Mouse (Mus musculus): ENCODE data around the gene Rbm12. TPM values are rescaled to one million over a fixed set of nuclear protein-coding genes. Genes with fewer than 3 reads are reported as not detected.
"Not testable (repeated sequence)": the region's sequence is repeated elsewhere in the genome, so short reads cannot be mapped to it uniquely, and the experiment has no call there.

Rbm12 gene
- polyA plus RNA-seq, 1 experiment from 2014 or later, result 23.9 TPM

DNA sequence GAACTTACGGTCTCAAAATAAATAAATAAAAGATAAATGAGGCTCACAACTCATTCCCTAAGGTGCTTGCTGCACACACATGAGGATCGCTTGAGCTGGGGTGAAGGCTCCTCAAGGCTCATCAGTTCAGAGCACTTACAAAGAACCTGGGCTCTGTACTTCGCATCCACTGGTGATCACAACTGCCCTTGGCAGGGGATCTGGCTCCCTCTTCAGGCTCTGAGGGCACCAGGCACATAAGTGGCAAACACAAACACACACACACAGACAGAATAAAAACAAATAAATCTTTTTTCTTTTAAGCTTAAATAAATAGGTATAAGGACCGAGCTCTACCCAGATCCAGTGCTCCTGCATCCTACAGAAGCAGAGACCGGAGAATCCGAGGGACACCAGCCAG is 23.9 kb upstream of the Rbm12 start:
- no peak overlapping the region for H3K4me3 ChIP-seq (replicated peaks; ENCODE audit: low read length)
- 82% methylated on average over 6 of the region's 6 CpGs for WGBS
- no peaks in the 10 kb centered on the region for H3K9me3 ChIP-seq (replicated peaks; ENCODE audit: control insufficient read depth, low read length)
- H3K4me1 ChIP-seq (ENCODE audit: control insufficient read depth, insufficient read depth, low read length), result no peaks in the 10 kb centered on the region
- H3K36me3 ChIP-seq (ENCODE audit: control insufficient read depth, insufficient read depth, low read length), result 0 out of 2 replicates have a peak, but pooled peaks cover 3% of the 10 kb centered on the region
- H3K9ac ChIP-seq (ENCODE audit: low read length), result no peak overlapping the region
- no peak overlapping the region for H3K27ac ChIP-seq (ENCODE audit: low read length)
- no peaks in the 10 kb centered on the region for H3K27me3 ChIP-seq (ENCODE audit: control insufficient read depth, insufficient read depth, low read length)
- H3K4me2 ChIP-seq (ENCODE audit: low read depth, low read length), result no peak overlapping the region
- ATAC-seq (ENCODE audit: insufficient read depth, low FRiP score), result no peak

- H3K4me1 ChIP-seq (ENCODE audit: control insufficient read depth, insufficient read depth, low read length), result no peaks in the 10 kb centered on the region
- ATAC-seq (ENCODE audit: insufficient read depth, low FRiP score), result no peak
- H3K4me2 ChIP-seq (ENCODE audit: low read depth, low read length), result no peak overlapping the region
- no peak overlapping the region for H3K27ac ChIP-seq (ENCODE audit: low read length)
- no peak overlapping the region for H3K9ac ChIP-seq (ENCODE audit: low read length)
- H3K4me3 ChIP-seq (replicated peaks; ENCODE audit: low read length), result no peak overlapping the region
- H3K9me3 ChIP-seq (replicated peaks; ENCODE audit: control insufficient read depth, low read length), result no peaks in the 10 kb centered on the region
- no peaks in the 10 kb centered on the region for H3K27me3 ChIP-seq (ENCODE audit: control insufficient read depth, insufficient read depth, low read length)
- 91% methylated on average over 5 of the region's 5 CpGs for WGBS
- 0 out of 2 replicates have a peak, but pooled peaks cover 3% of the 10 kb centered on the region for H3K36me3 ChIP-seq (ENCODE audit: control insufficient read depth, insufficient read depth, low read length)
Observed at GRCm38 (mm10) chr2:156134161-156134560, 22.4 kb upstream of the Rbm12 start.

- no peak within 1 kb of the TSS for H3K9ac ChIP-seq (ENCODE audit: low read length)
- H3K27ac ChIP-seq (ENCODE audit: low read length), result no peak within 1 kb of the TSS
- H3K9me3 ChIP-seq (replicated peaks; ENCODE audit: control insufficient read depth, low read length), result no peaks in the 10 kb centered on the region
- H3K4me3 ChIP-seq (replicated peaks; ENCODE audit: low read length), result no peak within 1 kb of the TSS
- H3K4me2 ChIP-seq (ENCODE audit: low read depth, low read length), result no peak within 1 kb of the TSS
- WGBS, result 93% methylated on average over 5 of the region's 5 CpGs
- peaks cover 12% of the 10 kb centered on the region; the same call in 1 of the 2 replicates for H3K36me3 ChIP-seq (ENCODE audit: control insufficient read depth, insufficient read depth, low read length)
- ATAC-seq (ENCODE audit: insufficient read depth, low FRiP score), result no peak
- H3K27me3 ChIP-seq (ENCODE audit: control insufficient read depth, insufficient read depth, low read length), result no peaks in the 10 kb centered on the region
- no peaks in the 10 kb centered on the region for H3K4me1 ChIP-seq (ENCODE audit: control insufficient read depth, insufficient read depth, low read length)
Observed at GRCm38 (mm10) chr2:156126992-156127391, 15.2 kb upstream of the Rbm12 start, which contains the start of gene Gm28036. Gene Gm28036 (minus strand): TSS chr2:156127092.

GRCm38 (mm10) chr2:156123731-156124130 is 12.0 kb upstream of the Rbm12 start:
- Histone ChIP-seq H3K9me3 (replicated peaks; ENCODE audit: control insufficient read depth, low read length) (no peaks in the 10 kb centered on the region), H3K4me3 (replicated peaks; ENCODE audit: low read length) (no peak overlapping the region), H3K9ac (ENCODE audit: low read length) (no peak overlapping the region), H3K27ac (ENCODE audit: low read length) (no peak overlapping the region), H3K4me2 (ENCODE audit: low read depth, low read length) (no peak overlapping the region), H3K27me3 (ENCODE audit: control insufficient read depth, insufficient read depth, low read length) (no peaks in the 10 kb centered on the region), H3K4me1 (ENCODE audit: control insufficient read depth, insufficient read depth, low read length) (no peaks in the 10 kb centered on the region), H3K36me3 (ENCODE audit: control insufficient read depth, insufficient read depth, low read length) (peaks cover 10% of the 10 kb centered on the region; the same call in 1 of the 2 replicates)
- no peak for ATAC-seq (ENCODE audit: insufficient read depth, low FRiP score)
- WGBS, result 87% methylated on average over 5 of the region's 5 CpGs

DNA sequence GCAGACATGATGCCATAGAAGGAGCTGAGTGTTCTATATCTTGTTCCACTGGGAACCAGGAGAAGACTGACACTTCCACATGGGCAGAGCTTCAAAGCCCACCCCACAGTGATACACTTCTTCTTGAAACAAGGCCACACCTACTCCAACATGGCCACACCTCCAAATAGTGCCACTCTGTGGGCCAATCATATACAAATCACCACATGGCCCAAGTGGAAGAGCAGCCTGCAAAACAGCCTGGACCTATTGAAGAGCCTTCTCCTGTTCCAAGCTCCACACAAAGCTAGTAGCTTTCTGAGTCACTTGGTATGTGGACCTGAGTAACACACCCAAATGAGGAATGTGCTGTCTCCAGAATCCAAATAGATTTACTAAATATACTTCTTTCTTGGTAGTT is 7.8 kb upstream of the Rbm12 start:
- Histone ChIP-seq H3K27me3 (ENCODE audit: control insufficient read depth, insufficient read depth, low read length) (no peaks in the 10 kb centered on the region), H3K4me1 (ENCODE audit: control insufficient read depth, insufficient read depth, low read length) (no peaks in the 10 kb centered on the region), H3K27ac (ENCODE audit: low read length) (no peak overlapping the region), H3K9ac (ENCODE audit: low read length) (no peak overlapping the region), H3K36me3 (ENCODE audit: control insufficient read depth, insufficient read depth, low read length) (peaks cover 4% of the 10 kb centered on the region; the same call in 1 of the 2 replicates), H3K9me3 (replicated peaks; ENCODE audit: control insufficient read depth, low read length) (no peaks in the 10 kb centered on the region), H3K4me3 (replicated peaks; ENCODE audit: low read length) (no peak overlapping the region), H3K4me2 (ENCODE audit: low read depth, low read length) (no peak overlapping the region)
- ATAC-seq (ENCODE audit: insufficient read depth, low FRiP score), result no peak

DNA sequence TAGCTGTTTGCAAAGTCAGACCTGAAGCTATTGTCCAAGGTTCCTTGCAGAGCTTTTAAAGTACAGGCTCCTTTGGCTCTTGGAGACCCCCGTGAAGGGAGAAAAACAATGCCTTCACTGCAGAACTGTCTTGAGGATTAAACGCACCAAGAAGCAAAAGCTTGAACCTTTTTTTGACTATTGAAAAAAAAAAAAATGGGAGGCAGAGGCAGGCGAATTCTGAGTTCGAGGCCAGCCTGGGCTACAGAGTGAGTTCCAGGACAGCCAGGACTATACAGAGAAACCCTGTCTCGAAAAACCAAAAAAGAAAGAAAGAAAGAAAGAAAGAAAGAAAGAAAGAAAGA is 274 bp upstream of the Rbm12 start:
- H3K4me2 ChIP-seq (ENCODE audit: low read depth, low read length), result peak overlapping the region; percentile 52
- H3K27ac ChIP-seq (ENCODE audit: low read length), result peak overlapping the region; percentile 89
- ATAC-seq (ENCODE audit: insufficient read depth, low FRiP score), result not testable (repeated sequence)

DNA sequence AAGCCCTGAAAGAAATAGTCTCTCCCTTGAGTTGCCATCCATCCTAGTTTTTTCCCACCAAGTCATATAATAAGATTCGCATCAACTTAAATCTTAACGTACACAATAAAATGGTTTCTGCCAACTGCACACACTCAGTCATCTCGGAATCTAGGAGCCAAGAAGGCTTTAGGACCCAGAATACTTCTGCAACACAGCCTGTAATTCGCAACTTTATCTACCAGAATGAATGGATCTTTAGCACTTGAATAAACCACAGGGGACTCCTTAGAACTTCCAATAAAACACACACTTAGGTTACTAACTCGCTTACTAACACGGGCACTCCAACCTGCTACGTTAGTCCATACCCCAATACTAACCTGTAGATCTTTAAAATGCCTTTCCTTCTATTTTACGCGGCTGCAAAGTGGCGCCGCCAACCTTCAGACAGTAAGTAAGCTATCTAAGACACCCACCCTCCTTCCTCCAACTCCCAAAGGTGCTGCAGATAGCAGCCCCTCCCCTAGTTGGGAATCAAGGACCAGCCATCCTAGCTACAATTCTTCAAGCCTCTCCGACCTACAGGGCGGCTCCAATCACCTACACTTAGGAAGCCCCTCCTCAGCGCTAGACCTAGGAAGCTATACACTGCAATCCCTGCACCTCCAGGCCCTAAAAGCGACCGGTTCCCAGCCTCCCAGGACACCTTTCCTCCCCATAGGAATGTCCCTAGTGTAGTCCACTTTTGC is 986 bp downstream of the Rbm12 start:
- H3K4me1 ChIP-seq (ENCODE audit: control insufficient read depth, insufficient read depth, low read length), result peaks cover 5% of the 10 kb centered on the region
- peak overlapping the region; percentile 66 for H3K4me2 ChIP-seq (ENCODE audit: low read depth, low read length)
- H3K27me3 ChIP-seq (ENCODE audit: control insufficient read depth, insufficient read depth, low read length), result no peaks in the 10 kb centered on the region
- WGBS, result under 1% methylated on average over 16 of the region's 16 CpGs
- peak; percentile 62; the same call in 1 of the 2 replicates for ATAC-seq (ENCODE audit: insufficient read depth, low FRiP score)
- H3K9me3 ChIP-seq (replicated peaks; ENCODE audit: control insufficient read depth, low read length), result no peaks in the 10 kb centered on the region
- peak overlapping the region; percentile 89 for H3K27ac ChIP-seq (ENCODE audit: low read length)
- peak overlapping the region; percentile 74 for H3K4me3 ChIP-seq (replicated peaks; ENCODE audit: low read length)
- H3K9ac ChIP-seq (ENCODE audit: low read length), result peak overlapping the region; percentile 98
- H3K36me3 ChIP-seq (ENCODE audit: control insufficient read depth, insufficient read depth, low read length), result no peaks in the 10 kb centered on the region

More for the DNA sequence above, 274 bp upstream of the Rbm12 start:
- Histone ChIP-seq H3K9ac (ENCODE audit: low read length) (peak overlapping the region; percentile 98), H3K4me3 (replicated peaks; ENCODE audit: low read length) (peak overlapping the region; percentile 74)
- H3K9me3 ChIP-seq (replicated peaks; ENCODE audit: control insufficient read depth, low read length); H3K36me3 ChIP-seq (ENCODE audit: control insufficient read depth, insufficient read depth, low read length); H3K4me1 ChIP-seq (ENCODE audit: control insufficient read depth, insufficient read depth, low read length); H3K27me3 ChIP-seq (ENCODE audit: control insufficient read depth, insufficient read depth, low read length): not testable (repeated sequence)
- 20% methylated on average over 5 of the region's 5 CpGs for WGBS

GRCm38 (mm10) chr2:156091926-156092325 is 19.9 kb downstream of the Rbm12 start:
- 71% methylated on average over 5 of the region's 5 CpGs for WGBS

GRCm38 (mm10) chr2:156089799-156090198 is 22.0 kb downstream of the Rbm12 start:
- Histone ChIP-seq H3K36me3 (ENCODE audit: control insufficient read depth, insufficient read depth, low read length) (no peaks in the 10 kb centered on the region), H3K4me1 (ENCODE audit: control insufficient read depth, insufficient read depth, low read length) (no peaks in the 10 kb centered on the region), H3K9ac (ENCODE audit: low read length) (no peak overlapping the region), H3K4me3 (replicated peaks; ENCODE audit: low read length) (no peak overlapping the region), H3K9me3 (replicated peaks; ENCODE audit: control insufficient read depth, low read length) (no peaks in the 10 kb centered on the region), H3K4me2 (ENCODE audit: low read depth, low read length) (no peak overlapping the region), H3K27me3 (ENCODE audit: control insufficient read depth, insufficient read depth, low read length) (no peaks in the 10 kb centered on the region), H3K27ac (ENCODE audit: low read length) (no peak overlapping the region)
- WGBS, result 76% methylated on average over 1 of the region's 1 CpGs
- ATAC-seq (ENCODE audit: insufficient read depth, low FRiP score), result no peak

More at GRCm38 (mm10) chr2:156091926-156092325, 19.9 kb downstream of the Rbm12 start:
- H3K4me2 ChIP-seq (ENCODE audit: low read depth, low read length), result no peak overlapping the region
- no peaks in the 10 kb centered on the region for H3K27me3 ChIP-seq (ENCODE audit: control insufficient read depth, insufficient read depth, low read length)
- no peak for ATAC-seq (ENCODE audit: insufficient read depth, low FRiP score)
- H3K9ac ChIP-seq (ENCODE audit: low read length), result no peak overlapping the region
- H3K27ac ChIP-seq (ENCODE audit: low read length), result no peak overlapping the region
- peaks cover 14% of the 10 kb centered on the region for H3K36me3 ChIP-seq (ENCODE audit: control insufficient read depth, insufficient read depth, low read length)
- no peaks in the 10 kb centered on the region for H3K4me1 ChIP-seq (ENCODE audit: control insufficient read depth, insufficient read depth, low read length)
- H3K4me3 ChIP-seq (replicated peaks; ENCODE audit: low read length), result no peak overlapping the region
- H3K9me3 ChIP-seq (replicated peaks; ENCODE audit: control insufficient read depth, low read length), result no peaks in the 10 kb centered on the region

Measured in stomach, embryonic 16.5 days (tissue).